Mouse (Mus musculus) lung, embryonic 16.5 days (tissue): Measurements from ENCODE around the gene Rad51b. TPM values are rescaled to one million over a fixed set of nuclear protein-coding genes. Genes with fewer than 3 reads are reported as not detected.

Source experiments
- ATAC-seq: fragments of 200-750 bp; cut with Nextera tagmentation; 2 replicates; pipeline ENCODE4 v1.8.0; 2017; ENCODE audit warnings: low read depth, mild to moderate bottlenecking, moderate library complexity
- H3K27ac ChIP-seq: fragments of 300-500 bp; sonication (generic); 2 replicates; pipeline ENCODE4 v1.5.1; 2014; ENCODE audit warnings: mild to moderate bottlenecking, control low read depth, low read length
- H3K27me3 ChIP-seq: fragments of 300-500 bp; sonication (generic); 2 replicates; pipeline ENCODE4 v1.6.1; 2014; ENCODE audit warnings: low read depth, low read length, mixed read lengths; ENCODE audit not compliant: control insufficient read depth, insufficient read depth
- H3K36me3 ChIP-seq: fragments of 300-500 bp; sonication (generic); 2 replicates; pipeline ENCODE4 v1.6.1; 2014; ENCODE audit warnings: low read length; ENCODE audit not compliant: control insufficient read depth, insufficient read depth
- H3K4me1 ChIP-seq: fragments of 300-500 bp; sonication (generic); replicated peaks from 2 replicates; pipeline ENCODE4 v1.6.1; 2014; ENCODE audit warnings: low read length, mixed read lengths; ENCODE audit not compliant: control insufficient read depth, insufficient read depth
- H3K4me2 ChIP-seq: fragments of 300-500 bp; sonication (generic); 2 replicates; pipeline ENCODE4 v1.6.1; 2014; ENCODE audit warnings: low read depth, low read length, control low read depth
- H3K4me3 ChIP-seq: fragments of 300-500 bp; sonication (generic); 2 replicates; pipeline ENCODE4 v1.5.1; 2014; ENCODE audit warnings: mild to moderate bottlenecking, low read length, control low read depth
- H3K9ac ChIP-seq: fragments of 300-500 bp; sonication (generic); 2 replicates; pipeline ENCODE4 v1.6.1; 2014; ENCODE audit warnings: low read length, control low read depth
- H3K9me3 ChIP-seq: fragments of 300-500 bp; sonication (generic); 2 replicates; pipeline ENCODE4 v1.6.1; 2016; ENCODE audit warnings: low read length; ENCODE audit not compliant: control insufficient read depth
- WGBS: fragments of 180-500 bp; shearing (Covaris S2); extraction: QIAGEN DNeasy Blood & Tissue Kit; methylation state at CpG from one replicate; pipeline ENCODE4 v1.1.7; 2014; 5-methylcytosine and 5-hydroxymethylcytosine counted together
- polyA plus RNA-seq: library from polyadenylated mRNA; unstranded; fragments of >200 nt; fragmentation: Nextera tagmentation; extraction: Ambion mirVana; gene quantifications from 2 replicates; pipeline ENCODE4 v1.2.1, GENCODE M21; 2015

Gene Rad51b
- polyA plus RNA-seq, 1 experiment from 2014 or later = 7.6 TPM

DNA sequence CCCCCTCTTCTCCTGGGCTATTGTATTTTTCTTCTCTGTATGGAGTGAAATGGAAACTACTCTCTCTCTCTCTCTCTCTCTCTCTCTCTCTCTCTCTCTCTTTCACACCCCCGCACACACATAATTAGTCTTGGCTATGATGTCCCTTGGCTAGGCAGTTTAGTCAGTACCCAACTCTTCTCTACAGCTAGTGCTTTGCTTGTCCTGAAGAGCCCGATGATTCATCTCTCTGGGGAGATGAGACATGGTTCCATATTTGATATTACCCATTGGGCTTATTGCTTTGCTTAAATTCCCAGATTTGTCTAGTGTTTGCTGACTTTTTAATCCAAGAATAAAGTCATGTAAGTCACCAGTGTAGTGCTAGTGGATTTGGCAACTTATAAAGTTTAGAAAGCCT lies 429.0 kb downstream of the Rad51b start:
- Histone ChIP-seq H3K9ac (no peak overlapping the region), H3K4me1 (peaks cover 10% of the 10 kb centered on the region), H3K36me3 (peaks cover 3% of the 10 kb centered on the region; the same call in 1 of the 2 replicates), H3K9me3 (peaks cover 7% of the 10 kb centered on the region), H3K4me2 (no peak overlapping the region), H3K27ac (peak overlapping the region; percentile 36), H3K4me3 (no peak overlapping the region), H3K27me3 (no peaks in the 10 kb centered on the region)
- WGBS = 85% methylated on average over 1 of the region's 2 CpGs
- no peak for ATAC-seq

DNA sequence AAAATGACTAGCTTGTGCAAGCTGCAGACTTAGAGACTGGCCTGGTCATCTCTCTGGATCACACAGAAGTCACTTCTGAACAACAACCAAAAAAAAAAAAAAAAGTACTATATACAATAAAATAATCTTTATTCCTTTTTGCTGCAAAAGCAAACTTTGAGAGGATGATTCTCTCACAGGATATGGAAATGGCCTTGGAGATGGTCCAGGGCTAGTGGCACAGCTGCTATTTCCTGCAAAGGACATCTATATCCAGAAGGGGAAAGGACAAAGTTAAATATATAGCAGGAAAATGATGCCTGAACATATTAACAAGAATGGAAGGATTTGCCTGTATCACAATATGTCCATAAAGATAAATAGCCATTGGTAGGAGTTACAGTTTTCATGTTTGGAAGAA lies 429.9 kb downstream of the Rad51b start:
- peaks cover 10% of the 10 kb centered on the region for H3K4me1 ChIP-seq
- no peak overlapping the region for H3K4me3 ChIP-seq
- peaks cover 7% of the 10 kb centered on the region for H3K9me3 ChIP-seq
- ATAC-seq = no peak
- no peak overlapping the region for H3K4me2 ChIP-seq
- no peaks in the 10 kb centered on the region for H3K27me3 ChIP-seq
- peaks cover 3% of the 10 kb centered on the region; the same call in 1 of the 2 replicates for H3K36me3 ChIP-seq
- peak overlapping the region; percentile 36 for H3K27ac ChIP-seq
- no peak overlapping the region for H3K9ac ChIP-seq

DNA sequence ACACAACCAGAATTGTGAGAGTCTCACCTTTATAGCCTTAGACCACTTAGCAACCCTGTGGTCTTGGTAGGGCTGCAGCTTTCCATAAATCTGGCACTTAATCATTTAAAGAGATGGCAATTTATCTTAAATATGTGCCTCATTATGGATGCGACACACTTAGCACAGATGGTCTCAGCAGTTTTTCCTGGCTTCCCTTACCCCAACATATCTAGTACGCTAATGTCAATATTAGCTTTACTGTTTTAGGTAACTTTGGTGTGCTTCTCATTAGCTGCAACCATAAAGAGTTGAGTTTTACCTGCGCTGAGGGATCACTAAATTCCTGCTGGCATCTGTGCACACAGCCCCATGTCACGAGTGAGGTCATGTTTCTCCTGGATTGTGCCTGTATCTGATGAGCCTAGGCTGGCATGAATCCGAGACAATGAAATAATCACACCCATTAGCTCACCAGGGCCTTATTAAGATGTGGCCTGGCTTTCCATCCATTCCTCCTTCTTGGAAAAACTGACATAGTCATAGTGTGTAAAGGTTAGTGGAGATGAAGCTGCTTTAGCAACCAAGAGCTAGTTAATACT lies 432.9 kb downstream of the Rad51b start:
- peaks cover 3% of the 10 kb centered on the region; the same call in 1 of the 2 replicates for H3K36me3 ChIP-seq
- no peak overlapping the region for H3K4me2 ChIP-seq
- no peaks in the 10 kb centered on the region for H3K27me3 ChIP-seq
- peaks cover 11% of the 10 kb centered on the region for H3K4me1 ChIP-seq
- 52% methylated on average over 5 of the region's 5 CpGs for WGBS
- H3K9me3 ChIP-seq = peaks cover 7% of the 10 kb centered on the region
- H3K4me3 ChIP-seq = no peak overlapping the region
- ATAC-seq = no peak
- H3K27ac ChIP-seq = no peak overlapping the region
- H3K9ac ChIP-seq = no peak overlapping the region

DNA sequence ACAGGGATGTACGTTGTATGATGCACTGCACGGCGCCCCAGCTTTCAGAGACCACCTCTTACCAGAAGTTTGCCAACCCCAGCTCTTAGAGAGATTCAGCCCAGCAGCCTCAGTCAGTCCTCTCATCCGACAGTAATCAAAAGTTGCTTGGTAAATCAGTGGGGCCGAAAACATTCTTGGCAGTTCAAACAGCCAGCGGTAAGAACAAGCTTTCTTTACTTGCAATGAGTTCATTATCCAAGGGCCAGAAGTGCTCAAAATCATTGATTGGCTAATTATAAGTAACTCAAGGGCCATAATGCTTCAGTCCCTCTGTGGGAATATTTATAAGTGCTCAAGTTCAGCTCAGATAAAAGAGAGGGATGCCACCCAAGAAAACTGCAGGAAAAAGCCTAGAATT lies 434.8 kb downstream of the Rad51b start:
- no peak for ATAC-seq
- no peak overlapping the region for H3K4me3 ChIP-seq
- H3K4me2 ChIP-seq = no peak overlapping the region
- WGBS = 83% methylated on average over 6 of the region's 6 CpGs
- H3K27me3 ChIP-seq = no peaks in the 10 kb centered on the region
- H3K27ac ChIP-seq = no peak overlapping the region
- H3K9ac ChIP-seq = no peak overlapping the region
- H3K36me3 ChIP-seq = peaks cover 3% of the 10 kb centered on the region; the same call in 1 of the 2 replicates
- peaks cover 23% of the 10 kb centered on the region for H3K4me1 ChIP-seq
- peaks cover 7% of the 10 kb centered on the region for H3K9me3 ChIP-seq

DNA sequence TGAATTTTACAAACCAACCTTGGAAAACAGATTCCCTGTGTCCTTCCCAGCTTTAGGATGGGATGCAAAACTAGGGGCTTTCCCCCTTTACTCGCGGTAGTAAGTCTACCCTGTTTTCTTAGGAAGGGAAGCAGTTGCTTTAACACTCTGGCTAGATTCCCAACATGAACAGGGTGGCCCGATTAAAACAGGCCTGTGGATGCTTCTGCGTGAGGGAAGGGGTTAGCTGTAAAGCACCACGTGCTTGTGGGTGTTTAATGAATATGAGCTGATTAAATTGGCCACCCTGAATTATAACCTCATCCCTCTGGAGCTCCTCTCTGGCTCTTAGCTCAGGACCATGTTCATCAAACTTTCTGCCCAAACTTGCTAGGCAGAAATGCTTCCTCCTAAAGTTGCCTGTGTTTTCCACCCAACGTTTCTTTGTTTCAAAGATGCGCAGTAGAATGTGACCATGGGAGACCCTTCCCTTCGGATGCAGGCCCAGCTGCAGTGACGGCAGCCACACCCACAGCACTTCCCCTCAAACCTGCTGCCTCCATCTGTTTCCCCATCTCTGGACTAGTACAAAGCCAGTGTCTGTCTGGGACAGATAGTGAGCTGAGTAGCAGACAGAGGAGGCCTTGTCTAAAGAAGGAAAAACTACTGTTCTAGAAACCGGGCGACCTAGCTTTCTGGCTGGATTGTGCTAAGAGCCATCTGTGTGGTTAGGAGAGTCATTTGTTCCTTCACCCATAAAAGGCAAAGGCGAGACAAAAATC lies 435.5 kb downstream of the Rad51b start:
- Histone ChIP-seq H3K27me3 (no peaks in the 10 kb centered on the region), H3K27ac (peak overlapping the region; percentile 7; the same call in 1 of the 2 replicates), H3K4me3 (no peak overlapping the region), H3K9me3 (peaks cover 7% of the 10 kb centered on the region), H3K36me3 (peaks cover 3% of the 10 kb centered on the region; the same call in 1 of the 2 replicates), H3K9ac (no peak overlapping the region), H3K4me2 (no peak overlapping the region), H3K4me1 (peaks cover 23% of the 10 kb centered on the region)
- 51% methylated on average over 12 of the region's 12 CpGs for WGBS
- ATAC-seq = no peak

DNA sequence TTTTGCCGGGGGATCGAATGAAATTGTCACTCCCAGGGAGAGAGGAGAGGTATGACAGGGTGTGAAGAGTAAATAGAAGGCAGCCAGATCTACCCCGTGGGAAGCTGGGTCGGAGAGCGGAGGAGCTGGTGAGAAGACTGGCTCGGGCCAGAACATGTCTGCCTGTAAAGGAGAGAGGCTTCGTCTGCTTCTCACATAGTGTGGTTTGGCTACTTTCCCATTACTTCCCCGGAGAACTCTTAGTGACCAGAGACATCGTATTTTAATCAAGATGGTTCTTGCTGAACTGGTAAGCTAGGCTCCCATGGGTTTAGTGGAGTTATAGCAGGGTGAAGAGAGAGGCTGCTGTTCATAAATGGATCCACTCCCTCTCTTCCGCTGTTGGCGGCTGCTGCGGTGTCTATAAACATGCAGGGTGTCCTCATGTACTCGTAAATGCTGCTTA lies 438.3 kb downstream of the Rad51b start:
- H3K4me3 ChIP-seq = no peak overlapping the region
- H3K4me2 ChIP-seq = no peak overlapping the region
- no peaks in the 10 kb centered on the region for H3K9me3 ChIP-seq
- ATAC-seq = peak; percentile 53
- no peak overlapping the region for H3K9ac ChIP-seq
- H3K4me1 ChIP-seq = peaks cover 18% of the 10 kb centered on the region
- H3K27ac ChIP-seq = peak overlapping the region; percentile 34; the same call in 1 of the 2 replicates
- no peaks in the 10 kb centered on the region for H3K36me3 ChIP-seq
- no peaks in the 10 kb centered on the region for H3K27me3 ChIP-seq
- WGBS = 43% methylated on average over 13 of the region's 13 CpGs

DNA sequence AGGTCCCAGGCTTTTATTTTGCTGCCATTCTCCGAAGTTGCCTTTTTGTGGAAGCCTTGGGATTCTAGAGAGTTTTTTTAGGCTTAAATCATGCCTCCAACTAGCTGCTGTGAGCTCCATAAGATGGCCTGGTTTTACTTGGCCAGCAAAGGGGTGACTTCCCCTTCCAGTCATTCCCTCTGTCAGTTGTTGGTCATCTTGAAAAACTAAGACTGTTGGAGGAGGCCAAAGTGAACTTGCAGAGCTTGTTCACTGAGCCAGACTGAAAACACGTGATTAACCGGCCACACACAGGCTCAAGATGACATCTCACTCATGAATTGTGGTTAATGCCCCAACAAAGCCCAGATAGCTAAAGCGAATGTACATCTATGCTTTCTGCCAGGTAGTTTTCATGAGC lies 438.8 kb downstream of the Rad51b start:
- no peak overlapping the region for H3K9ac ChIP-seq
- H3K27ac ChIP-seq = peak overlapping the region; percentile 38; the same call in 1 of the 2 replicates
- no peaks in the 10 kb centered on the region for H3K9me3 ChIP-seq
- no peaks in the 10 kb centered on the region for H3K27me3 ChIP-seq
- WGBS = 77% methylated on average over 4 of the region's 4 CpGs
- peaks cover 13% of the 10 kb centered on the region for H3K4me1 ChIP-seq
- no peak overlapping the region for H3K4me2 ChIP-seq
- ATAC-seq = no peak
- H3K4me3 ChIP-seq = no peak overlapping the region
- no peaks in the 10 kb centered on the region for H3K36me3 ChIP-seq

DNA sequence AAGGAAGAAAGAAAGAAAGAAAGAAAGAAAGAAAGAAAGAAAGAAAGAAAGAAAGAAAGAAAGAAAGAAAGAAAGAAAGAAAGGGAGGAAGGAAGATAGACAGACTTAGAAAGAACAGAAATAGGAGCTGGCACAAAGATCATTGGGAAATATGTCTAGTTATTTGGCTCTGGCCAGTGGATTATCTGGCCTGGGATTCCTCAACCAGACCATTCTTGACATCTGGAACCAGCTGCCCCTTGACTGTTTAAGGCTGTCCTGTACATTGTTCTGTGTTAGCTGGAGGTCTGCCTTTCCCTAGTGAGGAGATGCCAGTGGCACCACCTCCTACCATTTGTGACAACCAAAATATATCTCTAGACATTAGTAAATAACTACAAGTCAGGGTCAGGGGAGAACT lies 441.6 kb downstream of the Rad51b start:
- H3K9me3 ChIP-seq = no peaks in the 10 kb centered on the region
- peaks cover 18% of the 10 kb centered on the region for H3K4me1 ChIP-seq
- H3K4me2 ChIP-seq = no peak overlapping the region
- no peak overlapping the region for H3K9ac ChIP-seq
- H3K4me3 ChIP-seq = no peak overlapping the region
- H3K27ac ChIP-seq = no peak overlapping the region
- H3K27me3 ChIP-seq = no peaks in the 10 kb centered on the region
- H3K36me3 ChIP-seq = no peaks in the 10 kb centered on the region
- ATAC-seq = no peak

DNA sequence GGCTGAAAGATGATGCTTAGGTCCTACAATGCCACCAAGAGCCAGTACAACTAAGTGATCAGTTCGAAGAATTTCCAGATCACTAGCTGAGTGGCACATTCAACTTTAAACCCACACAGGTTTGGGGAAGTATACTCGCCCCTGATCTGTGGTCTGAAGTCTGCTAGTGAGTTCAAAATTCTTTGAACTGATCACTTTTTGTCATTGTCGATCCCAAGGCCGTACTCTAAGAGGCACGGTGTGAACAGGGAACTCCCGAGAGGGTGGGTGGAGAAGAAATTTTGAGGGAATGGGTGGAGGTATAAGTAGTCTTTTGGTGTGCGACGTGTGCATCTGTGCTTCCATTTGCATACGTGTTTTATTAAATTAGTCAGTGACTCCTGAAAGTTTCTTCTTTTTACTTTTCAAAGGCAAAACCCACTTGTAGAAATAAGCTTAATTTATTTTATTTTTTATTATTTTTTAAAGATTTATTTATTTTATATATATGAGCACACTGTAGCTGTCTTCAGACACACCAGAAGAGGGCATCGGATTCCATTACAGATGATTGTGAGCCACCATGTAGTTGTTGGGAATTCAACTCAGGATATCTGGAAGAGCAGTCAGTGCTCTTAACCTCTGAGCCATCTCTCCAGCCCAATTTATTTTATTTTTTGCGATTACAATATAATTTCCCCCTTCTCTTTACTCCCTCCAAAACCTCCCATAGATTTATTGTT lies 443.0 kb downstream of the Rad51b start:
- Histone ChIP-seq H3K27me3 (no peaks in the 10 kb centered on the region), H3K4me1 (peaks cover 21% of the 10 kb centered on the region), H3K4me3 (no peak overlapping the region), H3K9ac (no peak overlapping the region), H3K9me3 (no peaks in the 10 kb centered on the region), H3K36me3 (no peaks in the 10 kb centered on the region), H3K27ac (no peak overlapping the region), H3K4me2 (no peak overlapping the region)
- no peak for ATAC-seq
- 93% methylated on average over 11 of the region's 11 CpGs for WGBS
